Mouse (Mus musculus): ENCODE results near the gene Castor2.

GRCm38 (mm10) chr5:134151895-134152294 is 52.4 kb downstream of the Castor2 start:
- no peak for TF ChIP-seq CTCF (IDR thresholded peaks at IDR 0.05)
- TF ChIP-seq EP300 (IDR thresholded peaks at IDR 0.05; ENCODE audit: insufficient read depth, low read depth, low read length): no peak

Data from heart, adult 2 months (tissue).